Mouse (Mus musculus): ENCODE measurements around the gene Agtpbp1.

GRCm38 (mm10) chr13:59412672-59413071 is 172.4 kb downstream of the Agtpbp1 start:
- TF ChIP-seq CTCF (IDR thresholded peaks at IDR 0.05; ENCODE audit: extremely low read depth, insufficient read depth, insufficient read length, insufficient replicate concordance) (no peak), POLR2A (IDR thresholded peaks at IDR 0.05; ENCODE audit: low read depth, low read length) (no peak)
